Mouse (Mus musculus) WW6 (cell line): ENCODE measurements around the gene Cmbl.

ENCODE experiments used
- DNase-seq: peaks from one replicate; pipeline ENCODE4 v3.0.0-alpha.2; 2013; ENCODE audit warnings: low read depth, low spot score

The Cmbl gene

DNA sequence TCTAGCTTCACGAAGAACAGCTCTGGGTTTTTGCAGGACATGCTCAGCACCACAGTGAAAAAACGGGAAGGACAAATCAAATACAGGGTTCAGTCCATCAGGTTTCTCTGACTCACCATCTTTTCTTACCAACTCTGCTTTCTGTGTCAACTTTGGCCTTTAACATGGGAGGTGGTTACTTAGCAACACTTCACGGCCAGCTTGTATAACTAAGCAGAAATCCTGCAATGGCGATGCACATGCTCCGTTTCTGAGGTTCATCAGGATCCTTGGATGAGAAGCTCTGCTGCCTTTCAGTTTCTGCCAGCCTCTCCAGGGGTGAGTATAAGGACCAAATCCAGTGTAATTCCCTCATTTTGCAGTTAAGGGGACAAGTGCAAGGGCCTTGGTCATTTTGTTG is at the start of gene Cmbl:
Gene Cmbl (plus strand): TSS at position 206 of the 400 bp plus-strand sequence.
- DNase-seq, result no peak

DNA sequence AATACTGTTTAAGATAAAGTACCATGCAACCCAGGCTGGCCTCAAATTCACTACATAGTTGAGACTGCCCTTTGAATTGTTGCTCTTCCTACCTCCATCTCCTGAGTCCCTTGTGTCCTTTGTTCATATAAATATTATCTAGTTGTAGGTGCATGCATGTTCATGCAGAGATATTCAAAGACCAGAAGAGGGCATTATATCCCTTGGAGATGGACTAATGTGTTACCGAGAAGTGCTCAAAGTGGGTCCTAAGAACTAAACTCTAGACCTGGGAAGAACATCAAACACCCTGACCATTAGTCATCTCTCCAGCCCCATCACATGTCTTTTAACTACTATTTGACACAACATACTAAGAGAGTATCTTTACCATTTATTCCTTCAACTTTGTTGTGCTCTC is 48.0 kb upstream of the Cmbl start:
- no peak for DNase-seq

DNA sequence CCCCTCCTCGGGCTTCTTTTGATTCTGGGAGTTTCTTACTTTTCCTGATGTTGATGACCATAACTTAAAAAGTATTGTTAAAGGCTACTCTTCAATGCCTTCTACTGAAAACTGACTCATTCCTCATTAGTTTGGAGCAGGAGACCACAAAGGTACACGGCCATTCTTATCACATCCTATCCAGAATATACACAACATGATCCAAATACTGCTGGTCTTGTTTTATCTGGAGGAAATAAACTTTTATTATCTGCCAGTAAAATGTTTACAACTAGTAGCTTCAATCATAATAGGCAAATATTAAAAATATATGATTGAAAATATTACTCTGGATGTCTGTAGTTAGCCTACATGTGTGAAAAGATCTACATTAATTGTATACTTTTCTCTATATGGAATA is 46.8 kb upstream of the Cmbl start:
- no peak for DNase-seq

DNA sequence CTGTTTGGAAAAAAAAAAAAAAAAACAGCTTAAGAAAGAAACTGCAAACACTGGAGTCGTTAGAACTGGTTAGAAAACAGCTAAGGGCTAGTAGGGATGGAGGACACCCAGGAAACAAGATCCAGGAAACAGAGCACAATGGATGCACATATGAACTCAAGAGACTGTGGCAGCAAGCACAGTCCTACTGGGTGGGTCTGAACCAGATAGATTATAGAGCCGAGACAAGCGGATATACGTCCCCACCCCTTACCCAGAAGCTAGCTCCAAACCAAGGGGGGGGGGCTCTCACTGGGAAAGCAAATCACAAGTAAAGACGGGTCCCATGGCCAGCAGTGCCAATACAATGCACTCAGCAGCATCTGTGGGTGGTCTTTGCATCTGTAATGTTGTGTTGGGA is 46.2 kb upstream of the Cmbl start:
- DNase-seq, result no peak

DNA sequence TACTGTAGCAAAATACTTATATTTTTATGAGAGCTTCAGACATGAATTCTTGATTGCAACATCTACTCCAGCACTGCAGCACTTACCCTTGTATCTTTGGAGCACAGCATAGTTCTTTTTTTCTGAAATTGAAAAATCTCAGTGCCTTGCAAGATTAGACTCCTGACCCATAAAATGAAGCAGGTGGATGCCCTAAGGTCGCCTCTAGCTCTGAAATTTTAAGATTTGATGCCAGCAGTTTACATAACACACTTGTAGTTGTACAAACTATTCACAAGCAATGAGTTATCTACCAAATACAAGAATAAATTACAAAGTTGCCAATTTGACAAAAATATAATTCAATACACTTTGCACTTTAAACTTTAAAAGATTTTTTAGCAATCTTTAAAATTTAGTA is 38.7 kb upstream of the Cmbl start:
- no peak for DNase-seq

DNA sequence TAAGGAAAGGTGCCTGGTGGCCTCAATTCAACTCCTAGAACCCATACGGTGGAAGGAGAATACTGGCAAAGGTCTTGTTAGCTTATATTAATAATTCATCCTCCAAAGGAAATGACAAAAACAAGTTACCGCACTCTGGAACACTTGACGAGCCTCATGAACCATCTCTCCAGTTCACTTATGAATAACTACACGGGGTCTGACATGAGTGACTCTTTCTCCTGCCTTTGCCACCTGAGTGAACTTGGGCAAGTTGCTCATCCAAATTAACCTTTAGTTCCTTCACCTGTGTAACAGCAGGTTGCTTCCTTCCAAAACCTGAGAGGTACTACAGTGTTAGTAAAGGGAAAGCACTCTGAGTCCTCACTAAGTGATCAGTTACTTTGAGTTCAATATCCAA is 36.7 kb upstream of the Cmbl start:
- no peak for DNase-seq

DNA sequence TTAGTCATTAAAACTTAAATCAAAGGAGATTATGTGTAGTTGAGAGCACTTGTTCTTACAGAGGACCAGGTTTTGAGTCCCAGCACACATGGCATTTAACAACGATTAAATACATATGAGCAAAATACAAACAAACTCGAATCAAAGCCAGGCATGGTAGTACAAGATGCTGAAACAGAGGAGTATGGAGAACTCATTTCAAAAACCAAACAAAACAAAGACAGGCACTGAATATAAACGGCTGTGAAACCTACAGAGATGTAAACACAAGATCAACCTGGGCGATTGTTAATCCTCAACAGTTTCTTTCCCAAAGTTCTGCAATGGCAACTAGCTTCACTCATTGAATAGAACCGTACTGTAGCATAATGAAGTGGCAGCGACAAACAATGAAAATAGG is 36.1 kb upstream of the Cmbl start:
- no peak for DNase-seq

DNA sequence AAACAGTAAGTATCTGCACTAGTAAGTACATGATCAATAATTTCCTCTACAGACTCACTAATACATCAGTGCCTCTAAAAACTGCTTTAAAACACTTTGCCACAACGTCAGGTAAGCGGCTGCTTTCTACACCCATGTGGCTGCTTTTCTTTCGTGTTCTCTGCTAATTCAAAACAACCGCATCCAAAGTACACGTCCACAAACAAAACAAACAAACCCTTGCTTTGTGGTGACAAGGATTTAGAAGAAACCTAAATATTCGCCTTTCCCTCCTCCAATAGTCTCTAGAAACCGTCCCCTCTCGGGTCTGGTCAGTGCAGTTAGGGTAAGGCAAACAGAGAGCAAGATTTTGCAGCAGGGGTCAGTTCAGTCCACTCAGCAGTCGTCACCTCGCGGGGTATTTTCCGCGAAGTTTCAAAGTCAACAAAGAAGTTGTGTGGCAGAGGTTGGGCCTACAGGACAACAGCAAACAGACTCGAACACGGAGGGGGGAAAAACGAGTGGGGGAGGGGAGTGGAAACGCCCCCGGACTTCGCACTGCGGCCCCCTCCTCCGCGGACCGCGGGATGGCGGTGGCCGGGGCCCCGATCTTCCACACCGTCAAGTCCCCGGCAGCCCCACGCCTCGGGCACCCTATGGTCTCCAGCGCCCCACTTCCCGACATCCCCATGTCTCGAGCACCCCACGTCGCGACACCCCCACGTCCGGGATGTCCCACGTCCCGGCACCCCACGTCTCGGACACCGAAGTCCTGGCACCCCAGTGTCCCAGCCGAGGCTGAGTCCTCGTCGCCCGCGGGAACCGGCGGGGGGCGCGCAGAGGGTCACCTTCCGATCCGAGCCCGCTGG is 35.2 kb upstream of the Cmbl start:
- DNase-seq, result no peak

DNA sequence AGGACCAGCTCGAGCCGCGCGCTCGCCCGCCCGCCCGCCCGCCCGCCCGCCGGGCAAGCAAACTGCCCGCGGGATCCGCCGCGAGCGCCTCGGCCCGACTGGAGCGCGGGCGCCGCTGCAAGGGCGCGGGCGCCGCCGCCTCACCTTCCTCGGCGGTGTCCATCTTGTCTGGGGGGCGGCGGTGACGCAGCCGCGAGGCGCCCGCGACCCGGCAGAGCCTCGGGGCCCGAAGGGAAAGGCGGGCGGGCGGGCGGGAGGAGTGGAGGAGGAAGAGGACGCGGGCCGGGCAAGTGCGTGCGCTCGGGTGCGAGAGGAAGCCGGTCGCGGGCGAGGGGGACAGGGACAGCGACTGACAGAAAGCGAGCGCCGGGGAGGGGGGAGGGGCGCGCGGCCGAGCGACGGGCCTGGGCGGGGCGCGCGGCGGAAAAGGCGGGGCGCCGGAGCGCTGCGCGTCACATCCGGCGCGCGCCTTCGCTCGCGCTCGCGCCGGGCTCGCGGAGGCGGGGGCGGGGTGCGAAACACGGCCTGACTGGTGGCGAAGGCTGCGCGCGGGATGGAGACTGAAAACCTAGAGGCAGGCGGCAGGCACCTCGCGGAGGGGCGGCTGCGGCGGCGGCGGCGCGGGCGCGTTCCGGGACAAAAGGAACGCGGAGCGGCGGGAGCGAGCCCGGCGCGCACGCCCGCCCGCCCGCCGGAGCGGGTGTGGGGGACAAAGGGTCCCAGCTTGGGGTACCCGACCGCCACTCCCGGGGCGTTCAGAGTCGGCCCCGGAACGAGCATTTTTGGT is 34.3 kb upstream of the Cmbl start, which contains the start of gene March6:
Gene March6 (minus strand): TSS at position 395 of the 787 bp plus-strand sequence.
- DNase-seq, result no peak

DNA sequence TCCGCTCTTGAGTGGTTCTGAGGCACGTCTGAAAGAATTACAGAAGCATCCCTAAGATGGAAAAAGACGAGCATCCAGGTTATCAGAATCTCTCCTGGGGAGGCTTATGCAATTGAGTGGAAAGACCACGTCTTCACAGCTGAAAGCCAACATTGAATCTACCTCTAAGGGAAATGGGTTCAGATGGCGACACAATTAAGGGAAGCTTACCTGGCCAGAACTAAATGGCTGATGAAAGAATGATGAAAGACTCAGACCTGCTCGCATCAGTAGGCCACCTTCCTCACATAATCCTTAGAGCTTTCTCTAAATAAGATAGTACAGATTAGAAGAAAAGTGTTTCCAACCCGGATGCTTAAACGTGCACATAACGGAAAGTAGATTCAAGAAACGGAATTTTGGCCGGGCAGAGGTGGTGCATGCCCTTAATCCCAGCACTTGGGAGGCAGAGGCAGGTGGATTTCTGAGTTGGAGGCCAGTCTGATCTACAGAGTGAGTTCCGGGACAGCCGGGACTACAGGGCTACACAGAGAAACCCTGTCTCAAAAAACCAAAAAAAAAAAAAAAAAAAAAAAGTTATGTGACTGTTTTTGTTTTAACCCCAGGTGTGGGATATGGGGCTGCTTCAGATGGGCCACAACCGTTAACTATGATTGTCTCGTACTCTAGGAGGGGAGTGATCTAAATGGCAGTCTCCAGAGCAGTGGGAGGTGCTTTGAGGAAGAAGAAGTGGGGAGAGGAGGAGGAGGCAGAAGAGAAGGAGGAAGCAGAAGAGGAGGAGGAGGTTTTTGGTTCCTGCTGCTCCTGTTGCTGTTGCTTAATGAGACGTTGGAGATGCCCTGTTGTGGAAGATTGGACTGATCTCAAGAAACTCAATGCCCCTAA is 33.5 kb upstream of the Cmbl start:
- DNase-seq, result no peak

DNA sequence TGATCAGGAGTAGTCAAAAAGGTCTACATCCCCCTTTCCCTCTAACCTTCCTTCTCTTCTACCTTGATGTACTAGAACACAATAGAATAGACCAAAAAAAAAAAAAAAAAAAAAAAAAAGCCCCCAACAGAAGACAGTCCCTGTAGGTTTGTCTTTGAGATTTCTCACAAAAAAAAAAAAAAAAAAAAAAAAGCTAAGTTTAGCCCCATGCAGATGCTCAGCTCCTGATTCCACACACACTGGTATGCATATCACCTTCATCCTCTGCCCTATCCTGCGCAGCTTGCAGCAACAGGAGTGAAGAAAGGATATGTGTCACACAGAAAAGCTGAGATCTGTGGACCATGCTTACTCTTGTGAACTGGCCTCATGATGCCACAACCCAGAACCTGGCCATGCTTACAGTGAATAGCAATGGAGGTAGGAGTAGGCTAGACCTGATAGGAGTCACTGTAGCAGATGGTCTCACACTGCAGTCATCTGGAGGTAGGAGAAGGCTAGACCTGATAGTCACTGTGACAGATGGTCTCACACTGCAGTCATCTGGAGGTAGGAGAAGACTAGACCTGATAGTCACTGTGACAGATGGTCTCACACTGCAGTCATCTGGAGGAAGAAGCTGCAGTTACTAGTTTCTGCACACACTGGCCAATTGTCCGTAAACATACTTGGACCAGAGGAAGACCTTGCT is 32.7 kb upstream of the Cmbl start:
- no peak for DNase-seq

DNA sequence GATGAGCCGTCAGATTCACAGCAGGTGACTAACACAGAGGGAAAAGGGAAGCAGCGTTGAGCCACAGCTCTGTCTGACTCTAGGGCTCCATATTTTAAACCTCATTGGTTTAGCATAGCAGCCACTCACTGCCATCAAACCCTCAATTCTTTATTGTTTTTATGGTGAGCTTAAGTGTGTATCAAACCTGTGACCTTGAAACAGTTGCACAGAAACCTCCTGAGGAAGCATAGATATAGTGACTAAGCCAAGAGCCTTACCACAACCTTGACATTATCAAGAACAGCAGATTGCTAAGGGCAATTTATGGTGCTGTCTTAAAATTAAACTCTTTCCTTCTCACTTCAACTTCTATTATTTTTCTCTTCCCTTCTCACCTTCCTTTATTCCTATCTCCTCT is 31.7 kb upstream of the Cmbl start:
- no peak for DNase-seq

DNA sequence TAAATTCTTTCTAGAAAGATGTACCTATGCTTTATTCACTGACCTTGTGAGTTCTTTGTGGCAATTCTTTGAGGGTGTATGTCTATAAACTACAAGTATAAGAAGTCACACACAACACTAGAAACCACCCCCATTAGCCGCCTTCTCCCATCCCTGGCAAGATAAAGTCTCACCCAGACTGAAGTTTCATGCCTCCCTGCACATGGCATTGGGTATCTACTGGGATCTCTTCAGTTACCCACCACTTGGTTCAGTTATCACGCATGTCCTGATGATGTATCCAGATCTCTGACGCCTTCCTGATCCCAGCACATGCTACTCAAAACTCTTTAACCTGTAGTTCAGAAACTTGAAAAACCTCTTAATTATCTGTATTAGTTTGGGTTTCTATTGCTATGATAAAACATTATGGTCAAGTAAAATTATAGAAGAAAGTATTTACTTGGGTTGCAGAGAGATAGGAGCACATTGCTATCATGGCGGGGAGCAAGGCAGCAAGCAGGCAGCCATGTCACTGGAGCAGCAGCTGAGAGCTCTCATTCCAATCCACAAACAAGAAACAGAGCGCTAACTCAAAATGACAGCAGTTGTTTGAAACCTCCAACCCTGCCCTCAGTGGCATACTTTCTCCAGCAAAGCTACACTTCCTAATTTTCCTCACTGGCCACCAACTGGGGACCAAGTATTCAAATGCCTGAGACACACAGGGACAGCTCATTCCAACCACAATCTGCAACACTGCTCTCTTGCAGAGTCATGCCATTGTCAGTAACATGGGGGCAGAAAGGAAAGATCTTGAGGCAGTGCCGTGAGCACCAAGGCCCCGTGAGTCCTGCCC is 30.5 kb upstream of the Cmbl start:
- no peak for DNase-seq

DNA sequence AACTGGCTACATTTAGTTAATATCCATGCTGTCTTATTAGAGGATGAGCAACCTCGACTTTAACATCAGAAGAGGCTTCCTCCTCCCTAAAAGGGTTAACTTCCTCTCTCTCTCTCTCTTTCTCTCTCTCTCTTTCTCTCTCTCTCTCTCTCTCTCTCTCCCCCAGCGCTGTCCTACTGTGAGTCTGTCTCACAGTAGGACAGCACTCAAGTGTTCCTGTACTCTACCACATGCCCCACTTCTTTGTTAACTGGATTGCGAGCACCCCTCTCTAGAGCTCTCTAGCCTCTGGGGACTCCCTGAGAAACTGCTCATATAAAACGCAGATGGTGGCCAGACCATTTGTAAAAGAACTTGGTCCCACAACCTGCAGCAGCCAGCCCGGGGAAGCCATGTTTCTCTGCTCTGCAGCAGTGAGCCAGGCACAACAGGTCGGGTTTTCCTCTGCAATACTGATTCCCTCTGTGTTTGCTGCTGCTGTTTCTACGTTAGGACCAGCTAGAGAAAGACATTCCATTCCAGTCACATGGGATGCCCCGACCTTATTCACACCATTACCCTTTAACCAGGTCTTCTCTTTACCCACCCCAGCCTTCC is 29.8 kb upstream of the Cmbl start:
- DNase-seq, result no peak

DNA sequence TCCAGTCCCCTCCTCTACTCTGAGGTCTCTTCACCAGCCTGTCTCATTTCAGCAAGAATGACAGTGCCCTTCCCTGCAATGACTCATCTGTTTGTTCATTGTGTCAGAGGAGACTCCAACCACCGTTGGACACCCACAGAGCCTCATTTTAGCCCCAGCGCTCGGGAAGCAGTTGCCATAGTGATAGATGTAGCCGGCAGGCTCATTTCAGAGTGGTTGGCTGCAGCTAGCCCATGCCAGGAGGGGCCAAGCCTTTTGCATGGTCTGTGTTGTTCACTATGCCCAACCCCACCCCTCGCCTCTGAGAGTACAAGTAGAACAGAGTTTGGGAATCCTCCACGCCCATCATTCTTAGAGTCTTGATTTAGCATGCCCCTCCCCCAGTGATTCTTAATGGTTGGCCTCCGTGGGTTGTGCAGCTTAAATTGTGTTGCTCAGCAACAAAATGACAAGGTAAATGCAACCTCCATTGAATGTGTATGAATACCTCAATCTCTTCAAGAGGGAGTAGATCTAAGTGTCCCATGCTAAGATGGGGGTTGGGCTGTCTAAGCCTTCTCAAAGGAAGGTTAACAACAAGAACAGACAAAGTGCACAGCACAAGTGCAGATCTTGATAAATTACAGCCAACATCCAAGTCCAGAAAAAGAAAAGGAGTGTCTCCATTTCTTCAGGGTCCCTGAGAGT is 29.0 kb upstream of the Cmbl start:
- no peak for DNase-seq

DNA sequence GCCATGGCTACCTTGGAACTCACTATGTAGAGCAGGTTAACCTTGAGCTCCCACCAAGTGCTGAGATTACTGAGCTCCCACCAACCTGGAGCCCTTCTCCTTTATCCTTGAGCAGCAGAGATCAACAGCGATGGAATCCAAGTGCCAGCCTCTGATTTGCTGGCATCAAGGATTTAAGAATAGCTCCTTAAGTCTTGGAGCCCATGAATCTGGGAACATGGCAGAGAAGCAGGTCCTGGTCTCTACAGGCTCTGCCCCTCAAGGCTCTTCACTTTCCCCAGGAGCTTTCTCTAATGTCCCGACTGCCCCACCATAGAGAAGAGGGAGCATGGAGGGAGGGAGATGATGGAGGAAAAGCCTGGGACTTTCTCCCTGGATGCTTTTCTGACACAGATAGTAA is 27.5 kb upstream of the Cmbl start:
- no peak for DNase-seq

DNA sequence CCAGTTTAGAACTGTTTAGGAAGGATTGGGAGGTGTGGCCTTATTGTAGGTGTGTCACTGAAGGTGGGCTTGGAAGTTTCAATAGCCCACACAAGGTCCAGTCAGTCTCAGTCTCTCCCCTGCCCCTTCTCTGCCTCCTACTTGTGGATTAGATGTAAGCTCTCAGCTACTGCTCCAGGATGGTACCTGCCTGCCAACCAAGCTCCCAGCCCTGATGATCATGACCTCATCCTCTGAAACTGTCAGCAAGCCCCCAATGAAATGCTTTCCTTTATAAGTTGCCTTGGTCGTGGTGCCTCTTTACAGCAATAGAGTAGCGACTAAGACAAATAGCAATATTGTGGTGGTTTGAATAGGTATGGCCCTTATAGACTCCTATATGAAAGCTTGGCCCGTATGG is 26.8 kb upstream of the Cmbl start:
- no peak for DNase-seq

DNA sequence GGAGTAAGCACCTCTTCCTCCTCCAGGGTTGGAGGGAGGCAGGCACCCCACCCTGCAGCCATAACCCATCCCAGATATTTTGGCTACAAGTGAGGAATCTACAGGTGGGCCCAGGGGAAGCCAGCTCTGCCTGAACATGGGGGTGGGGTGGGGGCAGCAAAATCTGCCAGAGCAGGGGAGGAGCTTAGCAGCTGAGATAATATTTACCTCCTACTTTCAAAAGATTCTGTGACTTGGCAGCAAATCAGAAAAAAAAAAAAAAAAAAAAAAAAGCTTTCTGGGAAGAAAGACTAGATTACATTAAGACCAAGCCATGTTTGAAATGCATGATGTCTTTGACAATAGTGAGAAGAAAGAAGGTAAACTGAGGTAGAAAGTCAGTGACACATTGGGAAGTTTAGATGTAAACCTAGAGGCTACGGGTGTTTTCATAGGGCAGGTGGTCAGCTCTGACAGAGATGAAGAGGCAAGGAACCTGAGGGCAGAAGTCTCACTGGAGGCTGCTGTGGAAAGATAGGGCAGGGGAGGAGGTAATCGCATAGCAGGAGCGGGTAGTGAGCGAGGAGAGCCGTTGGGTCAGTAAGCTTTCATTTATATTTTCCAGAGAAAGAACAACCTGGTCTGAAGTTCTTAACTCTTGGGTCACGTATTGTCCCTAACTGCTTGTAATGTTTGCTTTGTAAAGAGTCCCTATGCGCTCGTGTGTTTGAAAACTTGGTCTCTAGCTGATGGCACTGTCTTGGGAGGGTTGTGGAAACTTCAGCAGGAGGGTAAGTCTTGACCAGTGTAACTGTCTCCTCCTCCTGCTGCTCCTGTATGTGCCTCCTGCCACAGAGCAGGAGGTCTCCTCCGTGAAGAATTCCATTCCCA is 25.3 kb upstream of the Cmbl start:
- DNase-seq, result no peak

DNA sequence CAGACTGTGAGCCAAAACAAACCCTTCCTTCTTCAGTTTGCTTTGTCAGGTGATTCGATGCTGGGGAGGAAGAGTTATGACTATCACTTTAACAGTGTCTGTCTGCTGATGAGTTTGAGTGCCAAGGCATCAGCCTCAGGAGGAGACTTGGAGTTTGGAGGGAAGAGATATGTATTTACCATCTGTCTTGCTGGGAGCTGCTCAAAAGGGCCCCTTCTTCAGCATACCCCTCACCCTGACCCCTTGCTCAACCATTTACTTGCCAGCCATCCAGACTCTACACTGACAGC is 24.7 kb upstream of the Cmbl start:
- no peak for DNase-seq
